In the genomic region with DNA sequence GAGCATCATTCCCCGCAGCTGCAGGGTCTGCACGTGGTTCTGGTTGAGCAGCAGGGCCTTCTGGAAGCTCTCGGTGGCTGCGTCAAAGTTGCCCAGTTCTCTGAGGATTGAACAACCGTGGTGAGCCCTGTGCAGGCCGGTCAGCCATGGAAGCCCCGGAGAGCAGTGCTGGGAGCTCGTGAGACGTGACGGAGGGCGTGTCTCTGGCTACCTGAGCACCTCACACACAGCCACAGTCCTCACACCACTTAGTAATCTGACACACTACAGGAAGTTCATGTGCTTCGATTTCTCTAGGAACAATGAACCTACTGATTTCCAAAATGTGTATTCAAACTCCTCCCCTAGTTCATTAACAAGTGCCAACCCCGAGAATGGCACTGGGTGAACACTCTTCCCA, we compare ENCODE assay signal across 16 mouse cellular contexts.
"Had no signal": no experiment of that assay in that cellular context is flagged by ENCODE, and none has a peak within 500 bp of the region (broad histone marks: within the 10 kb centered on the region; RNA-seq: fewer than 3 reads in every experiment).

No protein-coding gene starts in this region.

- H3K27me3 ChIP-seq: neural tube, embryonic 13.5 days; neural tube, embryonic 15.5 days; stomach, embryonic 15.5 days had no signal

- H3K4me2 ChIP-seq: neural tube, embryonic 13.5 days; neural tube, embryonic 15.5 days; stomach, embryonic 15.5 days had no signal

- H3K4me3 ChIP-seq: neural tube, embryonic 13.5 days; neural tube, embryonic 15.5 days; stomach, embryonic 15.5 days had no signal

- DNase-seq: retina, postnatal 1 day; right cerebral cortex, adult 18-20 months; right cerebral cortex, postnatal 14 days; right cerebral cortex, postnatal 25 days; right cerebral cortex, postnatal 4 days; spleen, adult 18-20 months; thymus, adult 18-20 months; thymus, adult 2 months; thymus, postnatal 14 days; thymus, postnatal 25 days; thymus, postnatal 36 days; thymus, postnatal 4 days had no signal

- H3K27ac ChIP-seq: neural tube, embryonic 13.5 days; neural tube, embryonic 15.5 days; stomach, embryonic 15.5 days; stomach, postnatal 0 days had no signal

- H3K9ac ChIP-seq: neural tube, embryonic 13.5 days; neural tube, embryonic 15.5 days; stomach, embryonic 15.5 days had no signal

- H3K4me1 ChIP-seq: neural tube, embryonic 13.5 days; neural tube, embryonic 15.5 days; stomach, embryonic 15.5 days had no signal

- H3K9me3 ChIP-seq: neural tube, embryonic 13.5 days; neural tube, embryonic 15.5 days; stomach, embryonic 15.5 days had no signal
